Mouse (Mus musculus) MEL (cell line): ENCODE data around the gene Paqr5. TPM values are rescaled to one million over a fixed set of nuclear protein-coding genes. Genes with fewer than 3 reads are reported as not detected.
A peak's percentile ranks its signal among the peaks of the same experiment; 100 is the strongest.

Experiments used
- DNase-seq: peaks from one replicate; pipeline ENCODE4 v3.0.0; 2011; ENCODE audit warnings: low read depth, low spot score
- H3K27ac ChIP-seq: 2 replicates; pipeline ENCODE4 v1.5.1; 2012; ENCODE audit warnings: low read depth, mild to moderate bottlenecking, control low read depth, low read length, moderate library complexity; ENCODE audit not compliant: control insufficient read depth
- H3K27me3 ChIP-seq, 2 experiments: fragments of 150-350 bp in 1 of 2; sonication (generic) in 1 of 2; 2 replicates each; pipeline ENCODE4 v1.6.1; 2012; ENCODE audit warnings: low read length in 2 of 2, mild to moderate bottlenecking in 2 of 2, improper control_type of control experiment in 1 of 2, moderate library complexity in 1 of 2; ENCODE audit not compliant: insufficient read depth in 2 of 2, control insufficient read depth in 1 of 2
- H3K36me3 ChIP-seq, 2 experiments: 2 replicates each; pipeline ENCODE4 v1.6.1; 2012 to 2014; ENCODE audit warnings: low read length in 2 of 2, improper control_type of control experiment in 1 of 2, inconsistent platforms in 1 of 2, mild to moderate bottlenecking in 1 of 2; ENCODE audit not compliant: insufficient read depth in 2 of 2, control insufficient read depth in 1 of 2
- H3K4me1 ChIP-seq, 2 experiments: fragments of 150-350 bp in 1 of 2; sonication (generic) in 1 of 2; 2 replicates each; pipeline ENCODE4 v1.6.1; 2012; ENCODE audit warnings: low read length in 2 of 2, improper control_type of control experiment in 1 of 2, mild to moderate bottlenecking in 1 of 2; ENCODE audit not compliant: insufficient read depth in 2 of 2, control insufficient read depth in 1 of 2
- H3K4me3 ChIP-seq, 2 experiments: fragments of 150-350 bp in 1 of 2; sonication (generic) in 1 of 2; 2 replicates each; pipeline ENCODE4 v1.5.1; 2012; ENCODE audit warnings: low read depth in 2 of 2, low read length in 2 of 2, mild to moderate bottlenecking in 2 of 2, moderate library complexity in 2 of 2, control low read depth in 1 of 2, improper control_type of control experiment in 1 of 2; ENCODE audit not compliant: control insufficient read depth in 1 of 2, insufficient read depth in 1 of 2
- H3K79me2 ChIP-seq: 2 replicates; pipeline ENCODE4 v1.6.1; 2012; ENCODE audit warnings: mild to moderate bottlenecking, low read length, moderate library complexity; ENCODE audit not compliant: control insufficient read depth, poor library complexity, insufficient read depth
- H3K9ac ChIP-seq: 2 replicates; pipeline ENCODE4 v1.6.1; 2012; ENCODE audit warnings: low read depth, mild to moderate bottlenecking, control low read depth, low read length, moderate library complexity; ENCODE audit not compliant: control insufficient read depth, poor library complexity, severe bottlenecking
- H3K9me3 ChIP-seq: fragments of 150-350 bp; sonication (generic); replicated peaks from 2 replicates; pipeline ENCODE4 v1.6.1; 2012; ENCODE audit warnings: mild to moderate bottlenecking, low read length, improper control_type of control experiment, moderate library complexity; ENCODE audit not compliant: insufficient read depth
- BHLHE40 ChIP-seq: IDR thresholded peaks from 2 replicates; pipeline ENCODE4 v1.6.1; 2012; ENCODE audit warnings: low read depth, mild to moderate bottlenecking, inconsistent platforms, low read length, improper control_type of control experiment, borderline replicate concordance
- CHD1 ChIP-seq: IDR thresholded peaks from 2 replicates; pipeline ENCODE4 v1.6.1; 2012; ENCODE audit warnings: low read depth, mild to moderate bottlenecking, inconsistent platforms, low read length, improper control_type of control experiment
- CHD2 ChIP-seq: IDR thresholded peaks from 2 replicates; pipeline ENCODE4 v1.6.1; 2011; ENCODE audit warnings: low read length, improper control_type of control experiment
- CTCF ChIP-seq, 3 experiments: IDR thresholded peaks in 2 of 3; conservative IDR thresholded peaks in 1 of 3; 2 replicates each; pipeline ENCODE4 v1.5.1; 2011 to 2012; ENCODE audit warnings: low read length in 3 of 3, low read depth in 2 of 3, mild to moderate bottlenecking in 2 of 3, improper control_type of control experiment in 1 of 3, inconsistent platforms in 1 of 3, mixed read lengths in 1 of 3, moderate library complexity in 1 of 3; ENCODE audit not compliant: control insufficient read depth in 1 of 3, insufficient read depth in 1 of 3, poor library complexity in 1 of 3, severe bottlenecking in 1 of 3
- E2F4 ChIP-seq: IDR thresholded peaks from 2 replicates; pipeline ENCODE4 v1.6.1; 2011; ENCODE audit warnings: low read depth, low read length, improper control_type of control experiment, borderline replicate concordance
- ELF1 ChIP-seq: IDR thresholded peaks from 2 replicates; pipeline ENCODE4 v1.6.1; 2014; ENCODE audit warnings: low read depth, mild to moderate bottlenecking, inconsistent platforms, low read length, improper control_type of control experiment, moderate library complexity
- EP300 ChIP-seq, 2 experiments: IDR thresholded peaks; 2 replicates each; pipeline ENCODE4 v1.6.1; 2011; ENCODE audit warnings: improper control_type of control experiment in 2 of 2, low read length in 2 of 2, low read depth in 1 of 2, mild to moderate bottlenecking in 1 of 2
- ETS1 ChIP-seq: IDR thresholded peaks from 2 replicates; pipeline ENCODE4 v1.6.1; 2012; ENCODE audit warnings: low read depth, mild to moderate bottlenecking, inconsistent platforms, low read length, improper control_type of control experiment, moderate library complexity
- GABPA ChIP-seq: IDR thresholded peaks from 2 replicates; pipeline ENCODE4 v1.6.1; 2012; ENCODE audit warnings: low read depth, mild to moderate bottlenecking, inconsistent platforms, low read length, improper control_type of control experiment, moderate library complexity
- HCFC1 ChIP-seq: IDR thresholded peaks from 2 replicates; pipeline ENCODE4 v1.6.1; 2012; ENCODE audit warnings: low read depth, mild to moderate bottlenecking, inconsistent platforms, low read length, improper control_type of control experiment, moderate library complexity
- JUND ChIP-seq: IDR thresholded peaks from 2 replicates; pipeline ENCODE4 v1.6.1; 2011; ENCODE audit warnings: low read depth, mild to moderate bottlenecking, improper control_type of control experiment, low read length
- KAT2A ChIP-seq: conservative IDR thresholded peaks from 2 replicates; pipeline ENCODE4 v1.6.1; 2012; ENCODE audit warnings: low read depth, low read length, improper control_type of control experiment, inconsistent platforms
- MAFK ChIP-seq: IDR thresholded peaks from 2 replicates; pipeline ENCODE4 v1.6.1; 2011; ENCODE audit warnings: low read depth, mild to moderate bottlenecking, low read length, improper control_type of control experiment, borderline replicate concordance
- MEF2A ChIP-seq: IDR thresholded peaks from 2 replicates; pipeline ENCODE4 v1.6.1; 2014; ENCODE audit warnings: low read depth, mild to moderate bottlenecking, inconsistent platforms, low read length, improper control_type of control experiment; ENCODE audit not compliant: poor library complexity, insufficient replicate concordance, severe bottlenecking; ENCODE audit errors: extremely low read depth
- MXI1 ChIP-seq: IDR thresholded peaks from 2 replicates; pipeline ENCODE4 v1.6.1; 2011; ENCODE audit warnings: mild to moderate bottlenecking, low read depth, low read length, improper control_type of control experiment
- MYB ChIP-seq: IDR thresholded peaks from 2 replicates; pipeline ENCODE4 v1.6.1; 2011; ENCODE audit warnings: mild to moderate bottlenecking, low read depth, low read length, improper control_type of control experiment
- MYC ChIP-seq: IDR thresholded peaks from 2 replicates; pipeline ENCODE4 v1.6.1; 2011; ENCODE audit warnings: low read depth, mild to moderate bottlenecking, low read length, improper control_type of control experiment, moderate library complexity
- NELFE ChIP-seq: IDR thresholded peaks from 2 replicates; pipeline ENCODE4 v1.6.1; 2011; ENCODE audit warnings: low read depth, low read length, improper control_type of control experiment
- NRF1 ChIP-seq: IDR thresholded peaks from 2 replicates; pipeline ENCODE4 v1.6.1; 2014; ENCODE audit warnings: low read depth, mild to moderate bottlenecking, inconsistent platforms, low read length, improper control_type of control experiment, moderate library complexity; ENCODE audit not compliant: poor library complexity, insufficient read depth, severe bottlenecking
- POLR2A ChIP-seq, 2 experiments: IDR thresholded peaks; 2 replicates each; pipeline ENCODE4 v1.6.1; 2011 to 2012; ENCODE audit warnings: low read length in 2 of 2, mild to moderate bottlenecking in 2 of 2, control low read depth in 1 of 2, improper control_type of control experiment in 1 of 2, low read depth in 1 of 2, moderate library complexity in 1 of 2; ENCODE audit not compliant: control insufficient read depth in 1 of 2, insufficient read depth in 1 of 2, poor library complexity in 1 of 2
- POLR2AphosphoS2 ChIP-seq: IDR thresholded peaks from 2 replicates; pipeline ENCODE4 v1.6.1; 2011; ENCODE audit warnings: low read length, improper control_type of control experiment
- RAD21 ChIP-seq: IDR thresholded peaks from 2 replicates; pipeline ENCODE4 v1.6.1; 2011; ENCODE audit warnings: mild to moderate bottlenecking, low read depth, low read length, improper control_type of control experiment
- RCOR1 ChIP-seq: IDR thresholded peaks from 2 replicates; pipeline ENCODE4 v1.6.1; 2012; ENCODE audit warnings: low read depth, mild to moderate bottlenecking, inconsistent platforms, low read length, improper control_type of control experiment
- SIN3A ChIP-seq: IDR thresholded peaks from 2 replicates; pipeline ENCODE4 v1.6.1; 2012; ENCODE audit warnings: low read length, improper control_type of control experiment, inconsistent platforms
- SMC3 ChIP-seq: IDR thresholded peaks from 2 replicates; pipeline ENCODE4 v1.6.1; 2011; ENCODE audit warnings: low read depth, low read length, improper control_type of control experiment
- TAL1 ChIP-seq: IDR thresholded peaks from 2 replicates; pipeline ENCODE4 v1.6.1; 2012; ENCODE audit warnings: mild to moderate bottlenecking, inconsistent platforms, low read length, moderate library complexity, mixed read lengths
- TCF12 ChIP-seq: IDR thresholded peaks from 2 replicates; pipeline ENCODE4 v1.6.1; 2014; ENCODE audit warnings: low read depth, mild to moderate bottlenecking, inconsistent platforms, low read length, improper control_type of control experiment, moderate library complexity
- UBTF ChIP-seq: IDR thresholded peaks from 2 replicates; pipeline ENCODE4 v1.6.1; 2012; ENCODE audit warnings: low read depth, mild to moderate bottlenecking, inconsistent platforms, low read length, improper control_type of control experiment, moderate library complexity, borderline replicate concordance; ENCODE audit not compliant: insufficient read depth
- USF1 ChIP-seq: IDR thresholded peaks from 2 replicates; pipeline ENCODE4 v1.6.1; 2014; ENCODE audit warnings: low read depth, mild to moderate bottlenecking, inconsistent platforms, low read length, improper control_type of control experiment, moderate library complexity
- USF2 ChIP-seq, 2 experiments: IDR thresholded peaks; 2 replicates each; pipeline ENCODE4 v1.6.1; 2011 to 2012; ENCODE audit warnings: improper control_type of control experiment in 2 of 2, low read length in 2 of 2, borderline replicate concordance in 1 of 2, inconsistent platforms in 1 of 2, low read depth in 1 of 2, mild to moderate bottlenecking in 1 of 2; ENCODE audit not compliant: insufficient read depth in 1 of 2
- ZC3H11A ChIP-seq: IDR thresholded peaks from 2 replicates; pipeline ENCODE4 v1.6.1; 2012; ENCODE audit warnings: low read depth, mild to moderate bottlenecking, inconsistent platforms, low read length, improper control_type of control experiment
- ZKSCAN1 ChIP-seq: IDR thresholded peaks from 2 replicates; pipeline ENCODE4 v1.6.1; 2012; ENCODE audit warnings: low read depth, mild to moderate bottlenecking, inconsistent platforms, low read length, improper control_type of control experiment, moderate library complexity
- ZMIZ1 ChIP-seq: IDR thresholded peaks from 2 replicates; pipeline ENCODE4 v1.6.1; 2012; ENCODE audit warnings: low read depth, mild to moderate bottlenecking, inconsistent platforms, low read length, improper control_type of control experiment, moderate library complexity
- ZNF384 ChIP-seq: IDR thresholded peaks from 2 replicates; pipeline ENCODE4 v1.6.1; 2012; ENCODE audit warnings: low read depth, mild to moderate bottlenecking, inconsistent platforms, low read length, improper control_type of control experiment
- polyA plus RNA-seq, 2 experiments: library from polyadenylated mRNA; stranded (reverse) in 1 of 2; unstranded in 1 of 2; fragments of >175 nt in 1 of 2; fragments of >200 nt in 1 of 2; gene quantifications; 2 replicates each; pipeline versions ENCODE4 v1.2.1 to v1.2.4; 2012; ENCODE audit warnings: low replicate concordance in 2 of 2, low read depth in 1 of 2; ENCODE audit not compliant: insufficient read length in 2 of 2, insufficient read depth in 1 of 2, missing spikeins in 1 of 2
- total RNA-seq: library from RNA; depleted of rRNA; stranded (reverse); fragments of 300-350 nt; gene quantifications from 2 replicates; pipeline ENCODE4 v1.2.3, GENCODE M21; 2012

The Paqr5 gene
- total and polyA plus RNA-seq, 3 experiments: 0.04 TPM; not detected in 2

DNA sequence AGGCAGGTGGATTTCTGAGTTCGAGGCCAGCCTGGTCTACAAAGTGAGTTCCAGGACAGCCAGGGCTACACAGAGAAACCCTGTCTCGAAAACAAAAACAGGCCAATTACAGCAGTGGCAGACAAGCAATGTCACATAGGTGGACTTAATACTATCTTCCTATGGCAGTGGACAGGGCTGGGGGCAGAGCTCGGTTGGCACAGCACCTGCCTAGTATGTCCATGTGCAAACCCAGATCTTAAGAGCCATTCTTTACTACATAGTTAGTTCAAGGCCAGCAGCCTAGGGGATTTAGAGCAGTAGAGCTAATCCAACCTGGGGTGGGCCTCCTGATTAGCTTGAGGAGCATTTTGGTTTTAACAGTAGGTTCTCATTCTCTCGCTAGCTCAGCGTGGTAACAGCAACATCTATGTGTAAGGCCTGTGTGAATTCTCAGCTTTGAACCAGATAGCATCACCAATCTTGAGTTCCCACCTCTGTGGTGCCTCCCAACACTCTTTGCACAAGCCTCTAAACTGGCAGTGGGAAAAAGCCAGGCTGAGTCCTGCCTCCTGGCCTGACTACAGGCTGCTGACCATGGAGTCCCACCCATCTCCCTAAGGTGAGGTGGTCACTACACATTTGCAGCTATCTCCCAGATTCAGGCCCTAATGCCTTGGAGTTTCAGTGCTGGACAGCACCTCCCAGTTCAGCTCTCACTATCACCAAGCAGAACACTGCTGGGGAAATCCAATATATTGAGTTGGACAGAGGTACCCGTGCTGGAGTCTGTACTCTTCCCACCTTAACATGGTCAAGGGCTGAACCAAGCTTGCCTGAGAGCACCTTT is 115.1 kb downstream of the Paqr5 start:
- H3K4me3 ChIP-seq: peak overlapping the region in 1 of 2 experiments; percentile 97; a peak in 2 of 4 replicates
- H3K9ac ChIP-seq: peak overlapping the region; percentile 97
- H3K4me1 ChIP-seq: peaks cover 7 to 32% of the 10 kb centered on the region in 2 experiments
- H3K27me3 ChIP-seq: no peaks in the 10 kb centered on the region
- peak; percentile 77 for DNase-seq
- H3K9me3 ChIP-seq: no peaks in the 10 kb centered on the region
- peaks cover 8 to 34% of the 10 kb centered on the region in 2 experiments for H3K36me3 ChIP-seq
- H3K27ac ChIP-seq: peak overlapping the region; percentile 90
- H3K79me2 ChIP-seq: peaks cover 21% of the 10 kb centered on the region
- TF ChIP-seq JUND (no peak), TCF12 (no peak), NELFE (peak; percentile 63), CHD2 (no peak; the same call in 1 of the 2 replicates), UBTF (no peak), MEF2A (no peak), KAT2A (no peak), MYC (peak; percentile 61; the same call in 1 of the 2 replicates), MXI1 (no peak; the same call in none of the 2 replicates), BHLHE40 (peak; percentile 28; the same call in 1 of the 2 replicates), ZKSCAN1 (no peak), ZNF384 (no peak), ETS1 (0 out of 2 replicates have a peak, but pooled peaks have one; percentile 31), SMC3 (0 out of 2 replicates have a peak, but pooled peaks have one; percentile 0), HCFC1 (no peak), TAL1 (no peak), GABPA (no peak), POLR2A (IDR thresholded peaks at IDR 0.05; ENCODE audit: control insufficient read depth in 1 of 2, insufficient read depth in 1 of 2, low read depth in 1 of 2, low read length in 2 of 2, poor library complexity in 1 of 2) (peak; percentile 45 to 70; a peak in 3 of 4 replicates), RCOR1 (peak; percentile 22; the same call in 1 of the 2 replicates), USF1 (no peak), ELF1 (no peak), E2F4 (no peak), RAD21 (no peak), EP300 (IDR thresholded peaks at IDR 0.05; ENCODE audit: low read depth in 1 of 2, low read length in 2 of 2) (0 out of 4 replicates have a peak, but pooled peaks of 1 of the 2 experiments have one; percentile 15), SIN3A (peak; percentile 28; the same call in 1 of the 2 replicates), USF2 (IDR thresholded peaks at IDR 0.05; ENCODE audit: borderline replicate concordance in 1 of 2, insufficient read depth in 1 of 2, low read depth in 1 of 2, low read length in 2 of 2) (no peak), POLR2AphosphoS2 (peak; percentile 75), MAFK (no peak), ZMIZ1 (peak; percentile 89), MYB (peak; percentile 38), CHD1 (no peak), ZC3H11A (no peak), NRF1 (no peak), CTCF (IDR thresholded peaks at IDR 0.05 in 2 of 3, conservative IDR thresholded peaks at IDR 0.05 in 1 of 3; ENCODE audit: control insufficient read depth in 1 of 3, insufficient read depth in 1 of 3, low read depth in 2 of 3, low read length in 3 of 3, poor library complexity in 1 of 3, severe bottlenecking in 1 of 3) (no peak)
